Mouse (Mus musculus) frontal cortex, postnatal 25 days (tissue): Measurements from ENCODE around the gene Rgs19.

ENCODE experiments used
- DNase-seq, 2 experiments: peaks; one replicate each; pipeline ENCODE4 v3.0.0; 2022; ENCODE audit warnings: low spot score in 2 of 2

Rgs19 gene

DNA sequence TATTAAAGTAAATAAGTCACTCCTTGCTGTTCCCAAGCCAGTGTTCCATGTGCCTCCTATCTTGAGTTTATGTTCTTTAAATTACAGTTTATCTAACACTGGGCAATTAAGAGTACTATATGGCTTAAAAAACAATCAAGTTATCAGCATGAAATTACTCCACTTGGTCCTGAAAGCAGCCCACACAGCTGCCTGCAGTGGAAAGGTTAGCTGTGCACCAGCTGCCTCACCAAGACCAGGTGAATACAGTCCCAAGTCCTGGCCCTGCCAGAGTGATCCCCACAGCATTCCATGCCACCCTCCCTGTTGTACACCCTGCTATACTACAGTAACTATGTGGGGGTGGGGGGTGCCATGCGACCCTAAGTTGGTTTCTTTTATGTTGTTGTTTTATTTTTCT is 40.3 kb downstream of the Rgs19 start:
- no peak for DNase-seq

DNA sequence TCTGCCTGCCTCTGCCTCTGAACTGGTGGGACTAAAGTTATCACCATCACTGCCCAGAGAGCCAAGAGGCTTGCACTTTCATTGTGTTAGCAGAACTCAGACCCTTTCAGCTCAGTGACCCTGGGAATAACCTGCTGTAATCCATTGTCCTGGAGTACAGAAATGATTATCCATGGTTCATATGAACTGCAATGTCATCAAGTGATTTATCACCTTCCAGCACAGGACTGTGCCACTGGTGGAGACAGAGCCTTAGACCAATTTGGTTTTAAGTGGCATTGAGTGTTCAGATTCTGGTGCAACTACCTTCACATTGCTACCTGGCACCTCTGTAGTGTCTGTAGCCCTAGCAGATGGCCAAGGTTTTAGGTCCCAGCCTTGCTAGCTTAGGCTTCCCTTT is 40.7 kb downstream of the Rgs19 start:
- no peak for DNase-seq

DNA sequence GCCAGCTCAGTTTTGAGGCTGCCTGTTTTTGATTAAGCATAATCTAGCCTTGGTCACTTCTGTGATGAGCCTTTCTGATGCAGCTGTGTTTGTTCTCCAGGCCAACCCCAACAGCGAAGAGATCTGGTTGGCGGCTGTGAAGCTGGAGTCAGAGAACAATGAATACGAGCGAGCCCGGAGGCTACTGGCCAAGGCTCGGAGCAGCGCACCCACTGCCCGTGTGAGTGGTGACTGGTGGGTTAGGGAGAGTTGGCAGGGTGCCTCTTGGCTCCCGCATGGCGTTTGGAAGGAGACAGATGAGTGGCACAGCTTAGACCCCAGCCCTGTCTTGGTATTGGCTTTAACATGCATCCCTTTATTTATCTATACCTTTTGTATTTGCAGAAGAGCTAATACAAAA is 44.9 kb downstream of the Rgs19 start:
- DNase-seq, result no peak

DNA sequence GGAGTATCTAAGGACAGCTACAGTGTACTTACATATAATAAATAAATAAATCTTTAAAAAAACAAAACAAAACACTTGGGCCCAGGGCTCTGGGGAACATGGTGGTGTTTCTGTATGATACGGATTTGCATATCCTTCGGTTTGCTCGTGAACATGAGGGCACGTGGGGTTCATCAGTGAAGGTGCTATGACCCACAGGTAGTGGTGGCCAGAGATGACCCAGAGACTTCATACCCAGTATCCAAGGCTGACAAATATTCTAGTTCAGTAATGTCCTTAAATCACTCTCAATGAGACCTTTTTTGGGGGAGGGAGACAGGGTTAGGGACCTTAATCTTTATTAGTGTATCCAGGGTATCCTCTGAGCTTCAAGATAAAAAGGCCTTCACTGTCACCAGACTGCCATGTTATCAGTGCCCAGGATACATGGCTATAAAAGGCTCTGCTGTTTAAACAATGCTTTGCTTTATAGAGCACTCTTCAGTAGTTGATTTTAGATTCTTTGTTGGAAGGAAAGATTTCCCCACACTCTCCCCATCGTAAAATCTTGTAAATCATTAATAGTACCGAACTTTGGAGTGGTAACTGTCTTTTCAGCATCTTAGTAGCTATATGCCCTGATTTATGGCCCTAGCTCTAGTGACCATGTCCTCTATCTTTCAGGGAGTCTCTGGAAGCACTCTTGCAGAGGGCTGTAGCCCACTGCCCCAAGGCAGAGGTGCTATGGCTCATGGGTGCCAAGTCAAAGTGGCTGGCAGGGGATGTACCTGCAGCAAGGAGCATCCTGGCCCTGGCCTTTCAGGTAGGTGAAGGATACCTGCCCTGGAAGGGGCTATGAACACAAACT is 46.9 kb downstream of the Rgs19 start:
- DNase-seq, result no peak

DNA sequence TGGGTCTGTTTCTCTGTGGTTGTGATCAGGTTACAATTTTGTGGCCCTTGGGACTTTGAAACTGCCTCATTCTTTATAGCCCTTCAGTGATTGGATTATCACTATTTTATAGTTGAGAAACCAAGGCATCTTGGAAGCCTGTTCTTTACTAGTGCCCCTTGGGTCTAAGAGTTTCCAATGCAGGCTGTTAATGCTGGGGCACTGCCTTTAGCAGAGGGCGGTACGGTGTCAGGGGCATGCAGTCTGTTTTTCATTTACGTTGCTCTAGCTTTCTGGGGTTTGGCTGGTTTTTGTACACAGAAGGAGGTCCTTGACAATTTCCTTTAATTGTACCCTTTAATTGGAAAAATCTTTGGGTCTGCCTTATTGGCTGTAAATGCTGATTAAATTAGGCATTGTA is 48.1 kb downstream of the Rgs19 start:
- DNase-seq, result no peak

DNA sequence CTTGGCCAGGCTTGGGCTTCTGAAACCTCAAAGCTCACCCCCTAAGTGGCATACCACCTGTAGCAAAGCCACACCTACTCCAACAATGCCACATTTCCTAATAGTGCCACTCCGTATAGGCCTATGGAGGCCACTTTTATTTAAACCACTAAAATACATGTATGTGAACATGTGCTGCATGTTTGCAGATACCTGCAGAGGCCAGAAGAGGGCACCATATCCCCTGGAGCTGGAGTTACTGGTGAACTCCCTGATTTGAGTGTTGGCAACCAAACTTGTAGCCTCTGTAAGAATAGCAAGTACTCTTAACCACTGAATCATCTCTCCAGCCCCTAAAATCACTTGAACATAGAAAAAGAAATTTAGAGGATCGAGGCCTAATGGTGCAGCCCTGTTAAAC is 49.4 kb downstream of the Rgs19 start:
- no peak for DNase-seq
